Mouse (Mus musculus) forebrain, embryonic 14.5 days (tissue): ENCODE measurements at regions not wholly inside any gene's neighbourhood (a gene's known extent, or its start where the extent isn't known, plus 50 kb on each side); places are given as distances from the start of the nearest gene placed in this dataset.

ENCODE experiments used
- ATAC-seq: fragments of 200-750 bp; cut with Nextera tagmentation; 2 replicates; pipeline ENCODE4 v1.8.0; 2017; ENCODE audit warnings: mild to moderate bottlenecking, moderate library complexity
- DNase-seq: peaks from one replicate; pipeline ENCODE4 v3.0.0-alpha.2; 2015; ENCODE audit warnings: low spot score
- H3K27ac ChIP-seq: fragments of 300-500 bp; sonication (generic); 2 replicates; pipeline ENCODE4 v1.5.1; 2014; ENCODE audit warnings: low read depth, mild to moderate bottlenecking, control low read depth, low read length, moderate library complexity
- H3K27me3 ChIP-seq: fragments of 300-500 bp; sonication (generic); replicated peaks from 2 replicates; pipeline ENCODE4 v1.6.1; 2014; ENCODE audit warnings: low read length, control low read depth, mixed read lengths; ENCODE audit not compliant: control insufficient read depth, insufficient read depth
- H3K36me3 ChIP-seq: fragments of 300-500 bp; sonication (generic); 2 replicates; pipeline ENCODE4 v1.6.1; 2014; ENCODE audit warnings: low read length, control low read depth; ENCODE audit not compliant: control insufficient read depth, insufficient read depth
- H3K4me1 ChIP-seq: fragments of 300-500 bp; sonication (generic); 2 replicates; pipeline ENCODE4 v1.6.1; 2014; ENCODE audit warnings: antibody characterized with exemption, low read length, control low read depth; ENCODE audit not compliant: control insufficient read depth, insufficient read depth
- H3K4me2 ChIP-seq: fragments of 300-500 bp; sonication (generic); 2 replicates; pipeline ENCODE4 v1.6.1; 2014; ENCODE audit warnings: mild to moderate bottlenecking, control low read depth, low read length
- H3K4me3 ChIP-seq: fragments of 300-500 bp; sonication (generic); 2 replicates; pipeline ENCODE4 v1.5.1; 2014; ENCODE audit warnings: low read depth, low read length, control low read depth
- H3K9ac ChIP-seq: fragments of 300-500 bp; sonication (generic); 2 replicates; pipeline ENCODE4 v1.6.1; 2014; ENCODE audit warnings: mild to moderate bottlenecking, low read length, control low read depth, moderate library complexity
- H3K9me3 ChIP-seq: fragments of 300-500 bp; sonication (generic); replicated peaks from 2 replicates; pipeline ENCODE4 v1.6.1; 2016; ENCODE audit warnings: low read length, control low read depth, mixed read lengths; ENCODE audit not compliant: control insufficient read depth
- WGBS: fragments of 180-500 bp; shearing (Covaris S2); extraction: QIAGEN DNeasy Blood & Tissue Kit; methylation state at CpG from one replicate; pipeline ENCODE4 v1.1.7; 2014; 5-methylcytosine and 5-hydroxymethylcytosine counted together

DNA sequence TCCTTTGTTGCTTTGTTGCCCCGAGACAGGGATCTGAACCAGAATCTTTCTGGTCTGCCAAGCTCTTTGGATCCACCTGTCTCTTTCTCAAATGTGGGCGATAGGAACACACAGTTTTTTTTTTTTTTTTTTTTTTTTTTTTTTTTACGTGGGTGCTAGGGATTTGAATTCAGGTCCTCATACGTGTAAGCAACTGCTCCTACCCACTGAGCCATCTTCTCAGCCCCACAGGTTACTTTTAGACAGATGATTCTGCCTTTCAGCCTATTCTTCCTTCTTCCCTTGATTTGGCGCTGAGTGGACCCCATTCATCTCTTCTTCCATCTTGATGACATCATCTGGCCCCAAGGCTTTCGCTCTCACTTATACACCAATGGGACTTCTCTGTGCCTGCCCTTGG lies 80.5 kb upstream of the Got2 start:
- DNase-seq (no peak), ATAC-seq (no peak)
- Histone ChIP-seq H3K9me3 (no peaks in the 10 kb centered on the region), H3K4me3 (no peak overlapping the region), H3K36me3 (no peaks in the 10 kb centered on the region), H3K9ac (no peak overlapping the region), H3K4me1 (no peaks in the 10 kb centered on the region), H3K4me2 (no peak overlapping the region), H3K27ac (no peak overlapping the region), H3K27me3 (no peaks in the 10 kb centered on the region)
- WGBS = 89% methylated on average over 6 of the region's 6 CpGs

DNA sequence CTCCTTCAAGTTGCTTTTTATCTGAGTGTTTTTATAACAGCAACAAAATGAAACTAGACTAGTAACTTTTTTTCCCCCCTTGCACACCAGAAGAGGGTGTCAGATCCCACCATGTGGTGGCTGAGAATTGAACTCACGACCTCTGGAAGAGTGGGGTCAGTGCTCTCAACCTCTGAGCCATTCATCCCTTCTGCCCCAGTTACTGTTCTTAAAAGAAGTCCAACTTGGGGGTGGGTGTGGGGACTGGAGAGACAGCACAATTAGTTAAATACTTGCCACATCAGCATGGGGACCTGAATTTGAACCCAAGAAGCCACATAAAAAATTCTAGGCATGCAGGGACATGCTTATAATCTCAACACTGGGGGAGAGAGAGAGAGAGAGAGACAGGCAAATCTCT lies 78.1 kb upstream of the Got2 start:
- 70% methylated on average over 1 of the region's 1 CpGs for WGBS
- Histone ChIP-seq H3K27me3 (no peaks in the 10 kb centered on the region), H3K9ac (no peak overlapping the region), H3K4me2 (no peak overlapping the region), H3K9me3 (no peaks in the 10 kb centered on the region), H3K36me3 (no peaks in the 10 kb centered on the region), H3K4me3 (no peak overlapping the region), H3K27ac (no peak overlapping the region), H3K4me1 (no peaks in the 10 kb centered on the region)
- no peak for DNase-seq
- ATAC-seq = no peak

DNA sequence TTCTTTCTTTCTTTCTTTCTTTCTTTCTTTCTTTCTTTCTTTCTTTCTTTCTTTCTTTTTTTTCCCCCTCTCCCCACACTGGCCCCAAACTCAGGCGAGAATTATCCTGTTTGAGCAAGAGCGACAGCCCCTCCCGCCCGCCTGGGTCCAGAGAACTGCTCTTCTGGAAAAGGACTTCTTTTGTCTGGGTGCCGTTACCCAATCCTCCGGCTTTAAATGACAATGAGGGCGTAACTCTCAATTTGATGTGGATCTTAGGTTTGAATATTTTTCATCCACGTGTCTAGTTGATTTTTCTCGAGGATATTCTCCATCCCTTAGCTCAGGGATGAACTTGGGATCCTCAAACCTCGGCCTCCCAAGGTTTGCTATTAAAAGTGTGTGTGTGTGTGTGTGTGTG lies 63.9 kb upstream of the Got2 start:
- Histone ChIP-seq H3K4me2 (peak overlapping the region; percentile 45), H3K4me1 (no peaks in the 10 kb centered on the region), H3K27me3 (no peaks in the 10 kb centered on the region), H3K9ac (0 out of 2 replicates have a peak overlapping the region, but pooled peaks have one; percentile 2), H3K27ac (no peak overlapping the region), H3K9me3 (no peaks in the 10 kb centered on the region), H3K4me3 (peak overlapping the region; percentile 25; the same call in 1 of the 2 replicates), H3K36me3 (no peaks in the 10 kb centered on the region)
- ATAC-seq (peak; percentile 78), DNase-seq (peak; percentile 43)
- WGBS = 13% methylated on average over 10 of the region's 10 CpGs

DNA sequence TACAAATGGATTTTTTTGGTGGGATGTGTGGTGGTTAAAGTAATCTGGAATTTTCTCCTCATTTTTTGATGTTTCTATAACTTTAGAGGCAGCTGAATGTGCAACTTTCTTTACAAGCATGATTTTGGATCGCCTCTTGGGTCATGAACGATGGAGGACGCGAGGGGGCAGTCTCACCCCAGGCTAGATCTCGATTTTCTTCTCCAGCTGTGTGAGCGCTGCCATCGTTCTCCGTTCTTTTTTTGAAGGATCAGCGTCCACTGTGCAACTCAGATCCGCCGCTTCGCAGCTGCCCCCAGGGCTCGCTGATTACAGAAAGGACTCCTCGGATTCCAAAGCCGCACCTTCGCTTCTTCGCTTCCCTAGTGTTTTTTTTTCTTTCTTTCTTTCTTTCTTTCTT lies 63.4 kb upstream of the Got2 start:
- Histone ChIP-seq H3K9me3 (no peaks in the 10 kb centered on the region), H3K27me3 (no peaks in the 10 kb centered on the region), H3K4me2 (peak overlapping the region; percentile 45), H3K9ac (no peak overlapping the region), H3K4me3 (peak overlapping the region; percentile 25), H3K4me1 (no peaks in the 10 kb centered on the region), H3K36me3 (no peaks in the 10 kb centered on the region), H3K27ac (no peak overlapping the region)
- ATAC-seq (peak; percentile 88), DNase-seq (peak; percentile 89)
- WGBS = 2% methylated on average over 17 of the region's 17 CpGs
